Mouse (Mus musculus) hindbrain, embryonic 11.5 days (tissue): Measurements from ENCODE around the gene Dda1. TPM values are rescaled to one million over a fixed set of nuclear protein-coding genes. Genes with fewer than 3 reads are reported as not detected.
A peak's percentile ranks its signal among the peaks of the same experiment; 100 is the strongest.

ENCODE experiments used
- ATAC-seq: fragments of 200-750 bp; cut with Nextera tagmentation; 2 replicates; pipeline ENCODE4 v1.8.0; 2017; ENCODE audit warnings: mild to moderate bottlenecking, moderate TSS enrichment, moderate library complexity; ENCODE audit not compliant: low FRiP score
- DNase-seq: peaks from one replicate; pipeline ENCODE4 v3.0.0-alpha.2; 2015; ENCODE audit warnings: low spot score
- H3K27ac ChIP-seq: fragments of 300-500 bp; sonication (generic); 2 replicates; pipeline ENCODE4 v1.5.1; 2014; ENCODE audit warnings: mild to moderate bottlenecking, low read depth, low read length
- H3K27me3 ChIP-seq: fragments of 300-500 bp; sonication (generic); 2 replicates; pipeline ENCODE4 v1.6.1; 2014; ENCODE audit warnings: mild to moderate bottlenecking, low read length, moderate library complexity, mixed read lengths; ENCODE audit not compliant: control insufficient read depth, insufficient read depth
- H3K36me3 ChIP-seq: fragments of 300-500 bp; sonication (generic); 2 replicates; pipeline ENCODE4 v1.6.1; 2014; ENCODE audit warnings: mild to moderate bottlenecking, low read length, moderate library complexity, mixed read lengths; ENCODE audit not compliant: control insufficient read depth, insufficient read depth
- H3K4me1 ChIP-seq: fragments of 300-500 bp; sonication (generic); replicated peaks from 2 replicates; pipeline ENCODE4 v1.6.1; 2014; ENCODE audit warnings: low read length, mixed read lengths; ENCODE audit not compliant: control insufficient read depth, insufficient read depth
- H3K4me2 ChIP-seq: fragments of 300-500 bp; sonication (generic); replicated peaks from 2 replicates; pipeline ENCODE4 v1.6.1; 2014; ENCODE audit warnings: mild to moderate bottlenecking, low read depth, low read length
- H3K4me3 ChIP-seq: fragments of 300-500 bp; sonication (generic); 2 replicates; pipeline ENCODE4 v1.5.1; 2014; ENCODE audit warnings: low read depth, low read length
- H3K9ac ChIP-seq: fragments of 300-500 bp; sonication (generic); 2 replicates; pipeline ENCODE4 v1.6.1; 2014; ENCODE audit warnings: low read depth, low read length
- H3K9me3 ChIP-seq: fragments of 300-500 bp; sonication (generic); 2 replicates; pipeline ENCODE4 v1.6.1; 2016; ENCODE audit warnings: low read length; ENCODE audit not compliant: control insufficient read depth
- WGBS: fragments of 180-500 bp; shearing (Covaris S2); extraction: QIAGEN DNeasy Blood & Tissue Kit; methylation state at CpG from one replicate; pipeline ENCODE4 v1.1.7; 2014; 5-methylcytosine and 5-hydroxymethylcytosine counted together
- polyA plus RNA-seq: library from polyadenylated mRNA; unstranded; fragments of >200 nt; fragmentation: Nextera tagmentation; extraction: Ambion mirVana; gene quantifications from 2 replicates; pipeline ENCODE4 v1.2.1, GENCODE M21; 2014

Gene Dda1
- polyA plus RNA-seq, 1 experiment from 2014 or later = 143 TPM

- no peak overlapping the region for H3K9ac ChIP-seq
- H3K4me3 ChIP-seq = no peak overlapping the region
- 93% methylated on average over 11 of the region's 11 CpGs for WGBS
Observed at GRCm38 (mm10) chr8:71478943-71479342, 9.9 kb downstream of the Dda1 start.

GRCm38 (mm10) chr8:71483932-71484331 is 14.9 kb downstream of the Dda1 start:
- peaks cover 6% of the 10 kb centered on the region for H3K4me1 ChIP-seq
- H3K9me3 ChIP-seq = no peaks in the 10 kb centered on the region
- WGBS = 45% methylated on average over 8 of the region's 8 CpGs
- no peak overlapping the region for H3K9ac ChIP-seq
- peak; percentile 59 for DNase-seq
- no peak overlapping the region for H3K27ac ChIP-seq
- H3K36me3 ChIP-seq = peaks cover 7% of the 10 kb centered on the region; the same call in 1 of the 2 replicates
- peaks cover 2% of the 10 kb centered on the region; the same call in 1 of the 2 replicates for H3K27me3 ChIP-seq
- no peak for ATAC-seq
- H3K4me2 ChIP-seq = no peak overlapping the region
- H3K4me3 ChIP-seq = no peak overlapping the region

More at GRCm38 (mm10) chr8:71478943-71479342, 9.9 kb downstream of the Dda1 start:
- peaks cover 5% of the 10 kb centered on the region; the same call in 1 of the 2 replicates for H3K36me3 ChIP-seq
- no peaks in the 10 kb centered on the region for H3K9me3 ChIP-seq
- no peak for DNase-seq
- peaks cover 2% of the 10 kb centered on the region; the same call in 1 of the 2 replicates for H3K27me3 ChIP-seq
- no peak for ATAC-seq
- no peak overlapping the region for H3K27ac ChIP-seq
- H3K4me2 ChIP-seq = no peak overlapping the region
- H3K4me1 ChIP-seq = peaks cover 6% of the 10 kb centered on the region; the same call in 1 of the 2 replicates

- ATAC-seq (no peak), DNase-seq (no peak)
- Histone ChIP-seq H3K4me1 (peaks cover 11% of the 10 kb centered on the region), H3K27ac (no peak overlapping the region), H3K9me3 (no peaks in the 10 kb centered on the region), H3K9ac (peak overlapping the region; percentile 98), H3K4me2 (peak overlapping the region; percentile 76), H3K36me3 (peaks cover 7% of the 10 kb centered on the region; the same call in 1 of the 2 replicates), H3K4me3 (peak overlapping the region; percentile 91), H3K27me3 (peaks cover 2% of the 10 kb centered on the region; the same call in 1 of the 2 replicates)
- 95% methylated on average over 19 of the region's 19 CpGs for WGBS
Observed at GRCm38 (mm10) chr8:71484736-71485135, 15.7 kb downstream of the Dda1 start.

DNA sequence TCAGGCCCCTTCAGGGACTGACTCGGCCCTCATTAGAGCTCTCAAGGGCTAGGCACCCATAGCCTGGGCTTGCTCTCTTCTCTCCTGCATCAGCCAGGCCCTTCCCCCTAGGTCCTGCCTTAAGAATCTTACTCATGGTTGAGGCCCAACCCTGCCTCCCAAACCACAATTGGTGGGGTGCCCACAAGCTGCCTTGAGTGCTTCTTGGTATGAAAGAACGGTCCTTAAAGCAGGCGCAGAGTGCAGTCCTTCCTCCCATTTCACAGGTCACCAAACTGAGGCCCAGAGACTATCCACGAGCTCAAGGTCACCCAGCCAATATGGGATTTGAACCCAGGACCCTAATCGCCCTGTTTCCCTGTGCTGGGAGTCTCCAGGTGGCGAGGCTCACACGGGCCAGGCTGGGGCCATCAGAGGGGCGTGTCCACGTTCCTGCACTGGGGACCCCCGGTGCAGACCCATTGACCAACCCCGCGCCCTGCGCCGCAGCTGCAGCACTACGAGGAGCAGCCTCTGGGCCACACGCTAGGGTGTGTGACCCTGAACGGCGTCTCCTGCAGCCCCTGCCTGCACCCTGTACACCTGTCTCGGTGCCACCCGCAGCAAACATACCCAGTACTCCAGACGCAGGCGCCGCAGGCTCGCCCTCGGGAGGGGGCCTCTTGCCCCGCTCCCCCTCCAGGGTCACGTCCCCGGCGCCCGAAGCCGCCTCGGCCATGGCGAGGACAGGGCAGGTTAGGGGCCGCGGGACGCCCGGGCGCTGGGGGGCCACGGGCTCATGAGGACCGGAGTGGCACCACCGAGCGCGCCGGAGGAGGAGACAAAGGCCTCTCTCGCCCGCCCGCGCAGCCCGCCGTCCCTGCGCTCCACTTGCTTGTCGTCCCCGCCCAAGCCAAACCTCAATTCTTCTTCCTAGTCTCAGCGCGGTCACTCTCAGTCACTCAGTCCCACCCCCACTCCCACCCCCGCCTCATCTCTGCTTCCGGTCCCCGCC is 16.4 kb downstream of the Dda1 start, which contains the start of gene Ano8:
Gene Ano8, minus strand, starts transcription at position 822 of the 994 bp plus-strand sequence.
- H3K4me2 ChIP-seq = peak within 1 kb of the TSS; percentile 76
- peak within 1 kb of the TSS; percentile 91 for H3K4me3 ChIP-seq
- H3K36me3 ChIP-seq = peaks cover 7% of the 10 kb centered on the region; the same call in 1 of the 2 replicates
- H3K9me3 ChIP-seq = no peaks in the 10 kb centered on the region
- peak within 1 kb of the TSS; percentile 98 for H3K9ac ChIP-seq
- peaks cover 2% of the 10 kb centered on the region; the same call in 1 of the 2 replicates for H3K27me3 ChIP-seq
- WGBS = 5% methylated on average over 54 of the region's 58 CpGs
- H3K4me1 ChIP-seq = peaks cover 11% of the 10 kb centered on the region
- ATAC-seq (peak; percentile 76), DNase-seq (peak; percentile 91)
- H3K27ac ChIP-seq = peak within 1 kb of the TSS; percentile 89

- H3K4me2 ChIP-seq = no peak overlapping the region
- ATAC-seq = no peak
- peaks cover 7% of the 10 kb centered on the region; the same call in 1 of the 2 replicates for H3K36me3 ChIP-seq
- no peaks in the 10 kb centered on the region for H3K9me3 ChIP-seq
- peaks cover 2% of the 10 kb centered on the region; the same call in 1 of the 2 replicates for H3K27me3 ChIP-seq
- WGBS = 33% methylated on average over 7 of the region's 7 CpGs
- H3K4me1 ChIP-seq = peaks cover 11% of the 10 kb centered on the region
- peak overlapping the region; percentile 24; the same call in 1 of the 2 replicates for H3K27ac ChIP-seq
- no peak overlapping the region; the same call in 1 of the 2 replicates for H3K9ac ChIP-seq
- DNase-seq = no peak
- H3K4me3 ChIP-seq = peak overlapping the region; percentile 91
Observed at GRCm38 (mm10) chr8:71486136-71486529, 17.1 kb downstream of the Dda1 start.

GRCm38 (mm10) chr8:71487691-71488445 is 18.9 kb downstream of the Dda1 start, which contains the start of gene Gtpbp3:
Gene Gtpbp3 (plus strand): TSS chr8:71488103.
- Histone ChIP-seq H3K36me3 (peaks cover 7% of the 10 kb centered on the region; the same call in 1 of the 2 replicates), H3K4me2 (peak within 1 kb of the TSS; percentile 93)
- WGBS = under 1% methylated on average over 33 of the region's 33 CpGs

GRCm38 (mm10) chr8:71488454-71488853 is 19.5 kb downstream of the Dda1 start:
- H3K36me3 ChIP-seq = peaks cover 7% of the 10 kb centered on the region; the same call in 1 of the 2 replicates
- WGBS = 0% methylated on average over 22 of the region's 22 CpGs
- DNase-seq (peak; percentile 94), ATAC-seq (peak; percentile 76)
- H3K4me1 ChIP-seq = peaks cover 11% of the 10 kb centered on the region
- peak overlapping the region; percentile 64 for H3K4me3 ChIP-seq
- no peak overlapping the region for H3K27ac ChIP-seq
- no peaks in the 10 kb centered on the region for H3K27me3 ChIP-seq
- no peaks in the 10 kb centered on the region for H3K9me3 ChIP-seq
- H3K9ac ChIP-seq = peak overlapping the region; percentile 74
- H3K4me2 ChIP-seq = peak overlapping the region; percentile 93

More at GRCm38 (mm10) chr8:71487691-71488445, 18.9 kb downstream of the Dda1 start, which contains the start of gene Gtpbp3:
- Histone ChIP-seq H3K9ac (peak within 1 kb of the TSS; percentile 74), H3K4me3 (peak within 1 kb of the TSS; percentile 64), H3K4me1 (peaks cover 11% of the 10 kb centered on the region), H3K27ac (peak within 1 kb of the TSS; percentile 72), H3K9me3 (no peaks in the 10 kb centered on the region), H3K27me3 (no peaks in the 10 kb centered on the region)
- peak; percentile 31; the same call in 1 of the 2 replicates for ATAC-seq
- peak; percentile 80 for DNase-seq

DNA sequence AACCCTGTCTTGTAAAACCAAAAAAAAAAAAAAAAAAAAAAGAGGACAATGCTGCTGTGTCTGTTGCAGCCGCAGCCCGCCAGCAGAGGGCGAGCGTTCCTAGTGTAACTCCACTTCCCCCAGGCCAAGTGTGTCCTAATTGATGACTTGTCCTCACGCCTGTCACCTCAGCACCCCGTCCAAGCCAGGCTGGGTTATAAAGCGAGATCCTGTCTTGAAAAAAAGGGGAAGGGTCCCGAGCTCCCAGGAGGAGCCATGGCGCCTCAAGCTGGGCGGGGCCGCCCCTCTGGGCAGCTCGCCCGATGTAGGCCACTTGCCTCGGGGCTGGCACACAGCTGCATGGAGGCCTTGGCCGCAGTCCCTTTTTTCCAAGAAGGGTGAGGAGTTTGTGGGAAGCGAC is 26.0 kb downstream of the Dda1 start:
- DNase-seq (peak; percentile 90), ATAC-seq (peak; percentile 77)
- Histone ChIP-seq H3K4me3 (no peak overlapping the region), H3K4me2 (no peak overlapping the region), H3K27me3 (no peaks in the 10 kb centered on the region), H3K36me3 (0 out of 2 replicates have a peak, but pooled peaks cover 3% of the 10 kb centered on the region), H3K27ac (no peak overlapping the region), H3K4me1 (no peaks in the 10 kb centered on the region; the same call in 1 of the 2 replicates), H3K9me3 (no peaks in the 10 kb centered on the region), H3K9ac (no peak overlapping the region)
- 33% methylated on average over 15 of the region's 16 CpGs for WGBS
